Mouse (Mus musculus) midbrain, postnatal 0 days (tissue): ENCODE results near the gene Il12rb1. TPM values are rescaled to one million over a fixed set of nuclear protein-coding genes. Genes with fewer than 3 reads are reported as not detected.

Source experiments
- ATAC-seq: fragments of 200-750 bp; cut with Nextera tagmentation; 2 replicates; pipeline ENCODE4 v1.8.0; 2017; ENCODE audit warnings: moderate number of reproducible peaks, mild to moderate bottlenecking, moderate TSS enrichment, moderate library complexity; ENCODE audit not compliant: low FRiP score
- DNase-seq: peaks from one replicate; pipeline ENCODE4 v3.0.0-alpha.2; 2015; ENCODE audit warnings: low spot score
- H3K27ac ChIP-seq: fragments of 300-500 bp; sonication (generic); 2 replicates; pipeline ENCODE4 v1.5.1; 2014; ENCODE audit warnings: low read depth, mild to moderate bottlenecking, low read length, mixed read lengths
- H3K27me3 ChIP-seq: fragments of 300-500 bp; sonication (generic); 2 replicates; pipeline ENCODE4 v1.6.1; 2014; ENCODE audit warnings: low read length, control low read depth, mixed read lengths; ENCODE audit not compliant: insufficient read depth
- H3K36me3 ChIP-seq: fragments of 300-500 bp; sonication (generic); 2 replicates; pipeline ENCODE4 v1.6.1; 2014; ENCODE audit warnings: low read length, control low read depth, mixed read lengths; ENCODE audit not compliant: insufficient read depth
- H3K4me1 ChIP-seq: fragments of 300-500 bp; sonication (generic); 2 replicates; pipeline ENCODE4 v1.6.1; 2014; ENCODE audit warnings: mild to moderate bottlenecking, control low read depth, antibody characterized with exemption, low read length, mixed read lengths; ENCODE audit not compliant: insufficient read depth
- H3K4me2 ChIP-seq: fragments of 300-500 bp; sonication (generic); 2 replicates; pipeline ENCODE4 v1.6.1; 2014; ENCODE audit warnings: low read depth, mild to moderate bottlenecking, low read length, mixed read lengths; ENCODE audit not compliant: poor library complexity, severe bottlenecking
- H3K4me3 ChIP-seq: fragments of 300-500 bp; sonication (generic); 2 replicates; pipeline ENCODE4 v1.5.1; 2014; ENCODE audit warnings: low read depth, mild to moderate bottlenecking, low read length, moderate library complexity
- H3K9ac ChIP-seq: fragments of 300-500 bp; sonication (generic); replicated peaks from 2 replicates; pipeline ENCODE4 v1.6.1; 2014; ENCODE audit warnings: mild to moderate bottlenecking, low read length, moderate library complexity, mixed read lengths; ENCODE audit not compliant: poor library complexity, severe bottlenecking
- H3K9me3 ChIP-seq: fragments of 300-500 bp; sonication (generic); 2 replicates; pipeline ENCODE4 v1.6.1; 2016; ENCODE audit warnings: low read length, control low read depth
- CTCF ChIP-seq: IDR thresholded peaks from 2 replicates; pipeline ENCODE4 v1.5.1; 2016; ENCODE audit warnings: antibody characterized with exemption, mild to moderate bottlenecking
- WGBS: fragments of 180-500 bp; shearing (Covaris S2); extraction: QIAGEN DNeasy Blood & Tissue Kit; methylation state at CpG from one replicate; pipeline ENCODE4 v1.1.7; 2014; 5-methylcytosine and 5-hydroxymethylcytosine counted together
- polyA plus RNA-seq: library from polyadenylated mRNA; unstranded; fragments of >200 nt; fragmentation: Nextera tagmentation; extraction: Ambion mirVana; gene quantifications from 2 replicates; pipeline ENCODE4 v1.2.1, GENCODE M21; 2015
- total RNA-seq: library from RNA; depleted of rRNA; stranded (reverse); fragments of >200 nt; gene quantifications from 2 replicates; pipeline ENCODE4 v1.2.3, GENCODE M21; 2014

The Il12rb1 gene
- total and polyA plus RNA-seq, 2 experiments from 2014 or later, result not detected

- no peaks in the 10 kb centered on the region for H3K27me3 ChIP-seq
- no peak overlapping the region for H3K27ac ChIP-seq
- ATAC-seq (no peak), DNase-seq (no peak)
- no peak overlapping the region for H3K9ac ChIP-seq
- H3K9me3 ChIP-seq, result no peaks in the 10 kb centered on the region
- 52% methylated on average over 15 of the region's 15 CpGs for WGBS
- no peaks in the 10 kb centered on the region for H3K4me1 ChIP-seq
- no peak overlapping the region for H3K4me2 ChIP-seq
- H3K36me3 ChIP-seq, result 0 out of 2 replicates have a peak, but pooled peaks cover 3% of the 10 kb centered on the region
- no peak for TF ChIP-seq CTCF
- no peak overlapping the region for H3K4me3 ChIP-seq
Observed at GRCm38 (mm10) chr8:70846371-70847154, 38.3 kb downstream of the Il12rb1 start.

DNA sequence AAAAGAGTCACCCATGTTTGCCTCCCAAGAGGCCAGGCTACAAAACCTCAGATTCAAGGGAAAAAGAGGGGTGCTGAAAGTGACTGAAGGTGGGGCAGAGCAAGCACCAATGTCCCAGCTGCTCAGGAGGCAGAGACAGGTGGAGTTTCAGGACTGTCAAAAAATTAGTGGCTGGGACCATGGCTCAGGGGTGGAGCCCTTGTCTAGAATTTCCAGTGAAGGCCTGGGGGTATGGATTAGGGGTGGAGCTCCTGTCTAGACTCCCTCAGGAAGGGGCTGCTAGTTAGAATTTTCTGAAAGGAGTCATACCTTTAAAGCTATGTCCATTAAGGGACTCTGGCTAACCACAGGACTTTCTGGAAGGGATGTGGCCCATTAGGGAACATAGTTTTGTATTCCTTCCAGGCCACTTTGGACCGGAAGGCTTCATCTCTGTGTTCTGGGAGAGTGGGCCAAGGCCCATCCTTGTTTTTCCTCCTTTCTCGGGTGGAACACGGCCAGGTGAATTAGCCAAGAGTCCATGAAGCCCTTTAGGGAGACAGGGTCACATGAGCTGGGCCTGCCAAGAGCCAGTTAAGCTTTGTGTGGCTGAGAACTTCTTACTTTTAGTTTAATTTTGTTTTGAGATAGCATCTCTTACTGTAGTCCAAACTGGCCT is 41.2 kb downstream of the Il12rb1 start:
- H3K4me1 ChIP-seq, result no peaks in the 10 kb centered on the region
- no peak for TF ChIP-seq CTCF
- no peak for ATAC-seq
- H3K4me2 ChIP-seq, result no peak overlapping the region
- no peaks in the 10 kb centered on the region for H3K9me3 ChIP-seq
- 92% methylated on average over 3 of the region's 3 CpGs for WGBS
- no peak overlapping the region for H3K27ac ChIP-seq
- H3K27me3 ChIP-seq, result no peaks in the 10 kb centered on the region
- no peak overlapping the region for H3K9ac ChIP-seq
- H3K4me3 ChIP-seq, result no peak overlapping the region
- 0 out of 2 replicates have a peak, but pooled peaks cover 10% of the 10 kb centered on the region for H3K36me3 ChIP-seq
- DNase-seq, result no peak

DNA sequence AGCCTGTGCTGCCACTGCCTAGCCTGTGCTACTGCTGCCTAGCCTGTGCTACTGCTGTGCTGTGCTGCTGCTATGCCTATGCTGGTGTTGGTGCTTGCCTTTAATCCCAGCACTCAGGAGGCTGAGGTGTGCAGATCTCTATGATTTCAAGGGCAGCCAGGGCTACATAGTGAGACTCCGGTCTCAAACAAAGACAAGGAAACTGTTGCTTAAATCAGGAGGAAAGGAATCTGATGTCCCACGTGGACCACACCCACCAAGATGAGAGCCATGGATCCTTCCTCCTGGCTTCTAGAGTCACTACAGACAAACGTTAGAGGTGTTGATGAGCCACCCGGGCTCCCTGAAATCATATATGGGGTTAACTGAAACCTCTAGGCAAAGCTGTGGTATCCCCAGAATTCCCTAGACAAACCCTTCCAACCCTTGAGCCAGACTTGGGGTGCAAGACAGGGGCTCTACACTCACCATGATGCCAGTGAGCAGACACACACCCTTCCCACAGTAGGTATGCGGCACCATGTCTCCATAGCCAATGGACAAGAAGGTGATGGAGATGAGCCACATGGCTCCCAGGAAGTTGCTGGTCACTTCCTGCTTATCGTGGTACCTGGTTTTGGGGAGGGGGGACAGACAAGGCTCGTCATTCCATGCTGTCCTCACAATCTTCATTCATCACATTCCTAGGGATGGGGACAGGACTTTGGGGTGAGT is 42.0 kb downstream of the Il12rb1 start:
- Histone ChIP-seq H3K9ac (no peak overlapping the region), H3K9me3 (no peaks in the 10 kb centered on the region), H3K27me3 (no peaks in the 10 kb centered on the region), H3K4me2 (no peak overlapping the region), H3K4me1 (no peaks in the 10 kb centered on the region; the same call in 1 of the 2 replicates), H3K36me3 (0 out of 2 replicates have a peak, but pooled peaks cover 10% of the 10 kb centered on the region), H3K27ac (no peak overlapping the region), H3K4me3 (no peak overlapping the region)
- DNase-seq (no peak), ATAC-seq (no peak)
- 88% methylated on average over 7 of the region's 7 CpGs for WGBS
- no peak for TF ChIP-seq CTCF

- Histone ChIP-seq H3K9ac (no peak overlapping the region), H3K4me3 (no peak overlapping the region), H3K9me3 (no peaks in the 10 kb centered on the region), H3K4me2 (no peak overlapping the region), H3K4me1 (no peaks in the 10 kb centered on the region; the same call in 1 of the 2 replicates), H3K27me3 (no peaks in the 10 kb centered on the region), H3K36me3 (0 out of 2 replicates have a peak, but pooled peaks cover 10% of the 10 kb centered on the region), H3K27ac (no peak overlapping the region)
- WGBS, result 83% methylated on average over 4 of the region's 4 CpGs
- DNase-seq (no peak), ATAC-seq (no peak)
- TF ChIP-seq CTCF, result no peak
Observed at GRCm38 (mm10) chr8:70850947-70851346, 42.7 kb downstream of the Il12rb1 start.

DNA sequence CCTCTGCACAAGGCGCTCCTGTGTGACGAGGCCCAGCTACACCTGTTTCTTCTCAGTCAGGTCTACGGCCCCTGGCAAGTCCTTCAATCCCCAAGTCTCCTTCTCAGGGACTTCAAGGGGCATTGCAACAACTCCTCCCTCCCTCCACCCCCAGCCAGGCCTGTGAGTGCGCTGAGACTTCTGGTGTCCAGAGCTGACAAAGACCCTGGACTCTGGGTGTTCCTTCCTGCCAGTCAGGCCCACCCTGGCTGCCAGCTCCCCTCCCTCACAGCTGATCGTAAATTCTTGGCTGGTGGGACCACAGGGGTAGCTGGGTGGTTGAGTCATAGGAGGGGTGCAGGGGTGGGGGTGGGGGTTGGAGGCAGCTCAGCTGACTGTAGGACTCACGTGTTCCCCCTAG is 43.6 kb downstream of the Il12rb1 start:
- H3K9me3 ChIP-seq, result no peaks in the 10 kb centered on the region
- no peaks in the 10 kb centered on the region for H3K27me3 ChIP-seq
- ATAC-seq, result no peak
- H3K4me1 ChIP-seq, result peaks cover 7% of the 10 kb centered on the region; the same call in 1 of the 2 replicates
- TF ChIP-seq CTCF, result no peak
- 69% methylated on average over 6 of the region's 6 CpGs for WGBS
- 0 out of 2 replicates have a peak, but pooled peaks cover 10% of the 10 kb centered on the region for H3K36me3 ChIP-seq
- H3K4me3 ChIP-seq, result no peak overlapping the region
- DNase-seq, result no peak
- no peak overlapping the region for H3K27ac ChIP-seq
- H3K4me2 ChIP-seq, result no peak overlapping the region
- no peak overlapping the region for H3K9ac ChIP-seq
